Mouse (Mus musculus): ENCODE measurements around the gene Ttc37. TPM values are rescaled to one million over a fixed set of nuclear protein-coding genes. Genes with fewer than 3 reads are reported as not detected.

The Ttc37 gene
- 18.6 and 22.4 TPM in 2 replicates for polyA plus RNA-seq (2016; fragmentation: Nextera tagmentation; extraction: Ambion mirVana)

DNA sequence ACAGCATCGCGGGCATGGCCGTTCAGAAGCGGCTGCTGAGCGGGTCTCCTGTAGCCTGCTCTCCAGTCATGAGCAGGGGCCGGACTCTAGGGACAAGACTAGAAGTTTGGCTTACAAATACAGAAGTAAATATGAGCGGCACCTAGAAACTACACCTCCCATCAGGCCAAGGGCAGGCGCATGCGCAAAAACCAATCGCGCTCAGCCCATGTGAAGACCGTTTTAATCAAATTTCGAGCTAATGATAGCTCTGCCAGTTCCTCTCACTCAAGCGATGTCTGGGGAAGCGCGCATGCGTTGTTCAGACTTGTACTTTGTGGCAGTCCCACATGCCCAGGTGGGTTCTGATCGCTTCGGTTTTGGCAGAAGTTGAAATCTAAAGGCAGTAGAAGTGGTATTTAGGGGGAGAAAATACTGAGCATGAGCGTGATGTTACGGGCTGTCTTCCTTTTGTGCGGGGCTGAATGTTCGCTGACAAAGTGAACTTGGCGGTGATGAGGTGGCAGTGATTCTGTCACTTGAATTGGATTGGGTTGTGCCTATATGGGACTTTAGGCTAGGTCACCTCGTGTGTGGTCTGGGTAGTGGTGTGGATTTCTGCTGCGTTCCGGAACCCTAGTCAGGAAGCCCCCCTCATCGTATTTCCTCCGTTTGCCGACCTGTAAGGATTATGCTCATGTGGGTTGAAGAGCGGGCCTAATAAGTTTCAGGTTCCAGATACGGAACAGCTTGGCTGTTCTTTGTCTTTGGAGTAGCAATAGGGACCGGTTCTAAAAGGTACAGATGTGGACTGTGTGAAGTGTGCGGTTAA lies at the start of gene Ttc37, which contains the start of gene Arsk:
Gene Ttc37, plus strand, starts transcription at position 242 of the 811 bp plus-strand sequence.
Gene Arsk, minus strand, starts transcription at position 168 of the 811 bp plus-strand sequence.
- Histone ChIP-seq H3K4me1 (replicated peaks) (0 out of 2 replicates have a peak, but pooled peaks cover 3% of the 10 kb centered on the region), H3K4me3 (replicated peaks) (peak within 1 kb of the TSS; percentile 74), H3K27ac (peak within 1 kb of the TSS; percentile 91), H3K36me3 (peaks cover 16% of the 10 kb centered on the region; the same call in 1 of the 2 replicates), H3K27me3 (no peaks in the 10 kb centered on the region), H3K4me2 (peak within 1 kb of the TSS; percentile 58), H3K9ac (replicated peaks) (peak within 1 kb of the TSS; percentile 69), H3K9me3 (no peaks in the 10 kb centered on the region)
- under 1% methylated on average over 34 of the region's 34 CpGs for WGBS
- ATAC-seq (ENCODE audit: insufficient number of reproducible peaks, insufficient read depth, low FRiP score, low TSS enrichment, low read depth), result peak; percentile 97

DNA sequence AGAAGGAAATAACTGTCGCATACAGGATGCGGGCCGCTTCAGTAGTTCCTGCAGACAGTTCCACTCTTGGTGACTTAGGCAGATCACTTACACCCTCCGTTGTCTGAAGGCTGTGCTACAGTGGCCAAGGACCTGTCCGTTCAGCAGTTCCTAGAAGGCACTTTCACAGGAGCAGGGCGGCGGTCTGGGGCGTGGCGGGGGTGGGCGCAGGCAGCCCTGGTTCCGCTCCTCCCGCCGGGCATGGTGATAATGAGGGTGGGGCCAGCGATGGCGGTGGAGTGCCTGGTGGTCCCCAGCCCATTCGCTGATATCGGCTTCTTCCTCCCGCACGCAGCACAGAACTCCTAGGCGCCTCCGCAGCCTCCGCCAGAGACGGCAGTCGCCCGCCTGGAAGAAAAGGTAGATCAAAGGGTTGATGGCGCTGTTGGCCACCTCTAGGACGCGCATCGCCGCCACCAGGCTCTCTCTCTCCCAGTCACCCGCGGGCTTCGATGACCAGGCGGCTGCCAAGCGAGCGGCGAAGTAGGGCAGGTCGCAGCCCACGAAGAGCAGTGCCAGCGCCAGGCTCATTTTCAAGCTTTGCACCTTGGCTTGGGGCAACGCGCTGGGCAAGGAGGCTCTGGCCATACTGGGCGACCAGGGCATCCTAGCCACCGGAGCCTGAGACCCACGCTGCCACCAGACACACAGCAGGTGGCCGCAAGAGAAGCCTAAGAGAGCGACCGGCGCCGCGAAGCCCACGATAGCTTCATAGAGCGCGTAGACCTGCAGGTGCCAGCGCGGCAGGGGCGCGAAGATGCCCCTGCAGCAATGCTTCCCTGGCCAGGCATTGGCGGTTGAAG lies 42.9 kb upstream of the Ttc37 start:
- Histone ChIP-seq H3K4me1 (replicated peaks) (peaks cover 16% of the 10 kb centered on the region), H3K4me2 (peak overlapping the region; percentile 97), H3K27me3 (peaks cover 56% of the 10 kb centered on the region), H3K9me3 (no peaks in the 10 kb centered on the region), H3K4me3 (replicated peaks) (peak overlapping the region; percentile 56), H3K9ac (replicated peaks) (peak overlapping the region; percentile 52), H3K36me3 (no peaks in the 10 kb centered on the region), H3K27ac (no peak overlapping the region)
- WGBS, result under 1% methylated on average over 59 of the region's 59 CpGs
- ATAC-seq (ENCODE audit: insufficient number of reproducible peaks, insufficient read depth, low FRiP score, low TSS enrichment, low read depth), result peak; percentile 22; the same call in 1 of the 2 replicates

DNA sequence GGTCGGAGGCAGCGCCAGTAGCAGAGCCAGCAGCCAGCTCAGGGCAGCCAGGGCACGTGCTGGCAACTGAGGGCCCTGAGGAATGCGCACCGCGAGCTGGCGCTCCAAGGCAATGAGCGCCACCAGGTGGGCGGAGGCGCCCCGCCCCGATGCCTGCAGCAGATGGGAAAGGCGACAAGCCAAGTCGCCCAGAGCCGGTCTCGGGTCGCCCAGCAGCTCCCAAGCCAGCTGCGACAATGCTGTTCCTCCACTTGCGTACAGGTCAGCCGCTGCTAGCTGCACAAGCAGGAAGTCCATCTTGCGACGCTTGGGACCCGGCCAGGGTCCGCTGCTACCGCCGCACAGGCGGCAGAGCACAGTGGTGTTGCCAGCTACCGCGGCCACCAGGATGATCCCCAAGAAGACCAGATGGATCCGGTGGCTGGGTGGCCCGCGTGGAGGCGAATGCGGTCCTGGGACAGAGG lies 42.2 kb upstream of the Ttc37 start:
- Histone ChIP-seq H3K27ac (no peak overlapping the region), H3K4me3 (replicated peaks) (peak overlapping the region; percentile 56)
- WGBS, result under 1% methylated on average over 34 of the region's 34 CpGs

DNA sequence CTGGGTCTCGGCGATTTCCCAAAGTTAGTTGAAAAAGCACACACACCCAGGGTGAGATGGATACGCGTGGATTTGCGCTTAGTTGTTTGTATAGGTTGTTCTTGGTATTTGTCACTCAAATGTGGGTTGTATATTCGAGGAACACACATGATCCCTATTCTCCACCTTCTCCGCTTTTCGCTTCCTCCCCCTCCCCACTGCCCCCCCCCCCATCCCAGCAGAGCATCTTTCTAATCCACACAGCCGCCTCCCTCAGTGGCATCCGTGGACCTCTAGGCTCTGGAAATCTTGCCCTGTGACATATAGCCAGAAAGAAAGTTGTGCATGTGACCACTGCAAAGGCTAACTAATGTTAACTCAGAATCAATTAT lies 41.7 kb upstream of the Ttc37 start, which contains the start of gene Gpr150:
Gene Gpr150, minus strand, starts transcription at position 101 of the 371 bp plus-strand sequence.
- Histone ChIP-seq H3K36me3 (no peaks in the 10 kb centered on the region), H3K27ac (no peak within 1 kb of the TSS), H3K9me3 (no peaks in the 10 kb centered on the region), H3K27me3 (peaks cover 56% of the 10 kb centered on the region), H3K4me1 (replicated peaks) (peaks cover 16% of the 10 kb centered on the region), H3K9ac (replicated peaks) (peak within 1 kb of the TSS; percentile 52), H3K4me2 (peak within 1 kb of the TSS; percentile 97), H3K4me3 (replicated peaks) (peak within 1 kb of the TSS; percentile 56)
- no peak for ATAC-seq (ENCODE audit: insufficient number of reproducible peaks, insufficient read depth, low FRiP score, low TSS enrichment, low read depth)
- 10% methylated on average over 10 of the region's 10 CpGs for WGBS

More for the DNA sequence above, 42.2 kb upstream of the Ttc37 start:
- H3K4me2 ChIP-seq, result peak overlapping the region; percentile 97
- H3K9ac ChIP-seq (replicated peaks), result peak overlapping the region; percentile 52; the same call in 1 of the 2 replicates
- peaks cover 56% of the 10 kb centered on the region for H3K27me3 ChIP-seq
- no peaks in the 10 kb centered on the region for H3K36me3 ChIP-seq
- peak; percentile 85 for ATAC-seq (ENCODE audit: insufficient number of reproducible peaks, insufficient read depth, low FRiP score, low TSS enrichment, low read depth)
- peaks cover 16% of the 10 kb centered on the region for H3K4me1 ChIP-seq (replicated peaks)
- no peaks in the 10 kb centered on the region for H3K9me3 ChIP-seq

DNA sequence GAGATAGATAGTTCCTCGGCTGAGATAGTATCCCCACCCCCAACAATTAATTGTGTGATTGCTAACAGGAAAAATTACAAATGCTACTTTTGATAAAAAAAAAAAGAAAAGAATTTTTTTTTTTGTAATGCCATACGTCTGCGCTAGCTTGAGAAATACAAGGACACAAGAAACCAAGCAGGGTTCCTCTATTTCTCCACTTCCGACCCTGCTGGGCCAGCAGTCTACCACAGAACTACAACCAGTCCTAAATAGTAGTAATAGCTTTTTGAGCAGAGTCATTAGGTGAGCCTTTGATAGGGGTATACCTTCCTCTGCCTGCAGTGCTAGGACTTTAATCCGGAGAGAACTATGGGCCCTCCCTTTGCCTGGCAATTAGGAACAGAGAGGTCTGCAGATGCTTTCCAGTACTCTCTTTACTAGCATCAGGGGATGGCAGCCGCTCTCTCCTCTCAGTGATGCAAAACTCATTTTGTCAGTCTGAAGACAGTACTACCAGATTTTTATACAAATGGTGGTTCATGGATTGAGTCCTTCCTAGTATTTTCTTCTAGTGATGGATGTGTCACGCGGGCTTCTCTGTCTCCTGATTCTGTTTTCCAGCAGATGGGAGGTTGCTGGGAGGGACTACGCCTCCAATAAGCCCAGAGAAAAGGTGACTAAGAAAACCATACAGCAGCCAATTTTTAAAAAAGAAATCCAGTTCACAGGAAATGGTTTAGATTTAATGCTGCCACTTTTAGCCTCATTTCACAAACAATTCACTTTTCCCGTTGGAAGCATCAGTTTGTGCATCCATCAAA lies 41.1 kb upstream of the Ttc37 start:
- Histone ChIP-seq H3K36me3 (peaks cover 4% of the 10 kb centered on the region), H3K9ac (replicated peaks) (no peak overlapping the region), H3K4me3 (replicated peaks) (no peak overlapping the region), H3K4me1 (replicated peaks) (peaks cover 16% of the 10 kb centered on the region), H3K27me3 (peaks cover 53% of the 10 kb centered on the region), H3K4me2 (no peak overlapping the region), H3K27ac (no peak overlapping the region), H3K9me3 (no peaks in the 10 kb centered on the region)
- WGBS, result 60% methylated on average over 10 of the region's 10 CpGs
- no peak for ATAC-seq (ENCODE audit: insufficient number of reproducible peaks, insufficient read depth, low FRiP score, low TSS enrichment, low read depth)

DNA sequence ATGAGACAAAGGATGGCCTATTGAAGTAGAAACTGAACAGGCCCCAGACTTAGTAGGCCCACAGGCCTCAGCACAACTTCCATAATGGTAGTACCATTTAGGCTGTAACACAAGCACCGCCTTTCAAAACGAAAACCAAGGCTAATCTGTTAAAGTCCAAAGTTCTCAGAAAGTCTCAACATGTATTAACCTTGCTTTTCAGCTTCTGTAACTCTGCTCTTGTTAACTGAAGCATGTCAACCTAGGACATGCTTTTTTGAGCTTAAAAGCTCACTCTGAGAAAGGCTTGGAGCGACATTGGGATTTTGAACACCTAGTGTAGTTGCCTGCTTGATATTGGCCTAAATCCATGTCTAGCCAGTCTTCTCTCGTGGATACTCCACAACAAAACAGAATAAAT lies 38.9 kb upstream of the Ttc37 start:
- H3K27ac ChIP-seq, result no peak overlapping the region
- H3K36me3 ChIP-seq, result peaks cover 6% of the 10 kb centered on the region
- H3K9me3 ChIP-seq, result no peaks in the 10 kb centered on the region
- peaks cover 35% of the 10 kb centered on the region for H3K27me3 ChIP-seq
- no peak overlapping the region for H3K9ac ChIP-seq (replicated peaks)
- H3K4me3 ChIP-seq (replicated peaks), result no peak overlapping the region
- H3K4me1 ChIP-seq (replicated peaks), result peaks cover 22% of the 10 kb centered on the region
- ATAC-seq (ENCODE audit: insufficient number of reproducible peaks, insufficient read depth, low FRiP score, low TSS enrichment, low read depth), result no peak
- no peak overlapping the region for H3K4me2 ChIP-seq
- WGBS, result 86% methylated on average over 4 of the region's 4 CpGs

DNA sequence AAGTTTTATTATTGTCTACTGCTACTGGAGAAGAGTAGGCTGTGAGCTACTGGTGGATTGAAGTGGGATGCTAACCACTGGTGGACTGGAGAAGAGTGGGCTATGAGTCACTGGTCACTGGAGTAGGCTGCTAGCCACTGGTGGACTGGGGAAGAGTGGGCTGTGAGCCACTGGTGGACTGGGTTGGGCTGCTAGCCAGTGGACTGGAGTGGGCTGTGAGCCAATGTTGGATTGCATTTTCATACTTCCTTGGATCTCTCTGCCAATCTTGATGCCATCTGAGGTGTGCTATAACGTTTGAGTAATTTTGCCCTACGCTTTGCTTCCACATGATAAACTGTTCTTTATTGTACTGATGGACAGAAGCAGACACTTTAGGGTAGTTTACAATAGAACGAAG lies 36.4 kb upstream of the Ttc37 start:
- peaks cover 8% of the 10 kb centered on the region for H3K4me1 ChIP-seq (replicated peaks)
- 91% methylated on average over 3 of the region's 3 CpGs for WGBS
- H3K27ac ChIP-seq, result no peak overlapping the region
- peaks cover 12% of the 10 kb centered on the region for H3K27me3 ChIP-seq
- H3K9ac ChIP-seq (replicated peaks), result no peak overlapping the region
- no peak overlapping the region for H3K4me3 ChIP-seq (replicated peaks)
- peaks cover 12% of the 10 kb centered on the region for H3K36me3 ChIP-seq
- no peak overlapping the region for H3K4me2 ChIP-seq
- no peaks in the 10 kb centered on the region for H3K9me3 ChIP-seq
- ATAC-seq (ENCODE audit: insufficient number of reproducible peaks, insufficient read depth, low FRiP score, low TSS enrichment, low read depth), result no peak

DNA sequence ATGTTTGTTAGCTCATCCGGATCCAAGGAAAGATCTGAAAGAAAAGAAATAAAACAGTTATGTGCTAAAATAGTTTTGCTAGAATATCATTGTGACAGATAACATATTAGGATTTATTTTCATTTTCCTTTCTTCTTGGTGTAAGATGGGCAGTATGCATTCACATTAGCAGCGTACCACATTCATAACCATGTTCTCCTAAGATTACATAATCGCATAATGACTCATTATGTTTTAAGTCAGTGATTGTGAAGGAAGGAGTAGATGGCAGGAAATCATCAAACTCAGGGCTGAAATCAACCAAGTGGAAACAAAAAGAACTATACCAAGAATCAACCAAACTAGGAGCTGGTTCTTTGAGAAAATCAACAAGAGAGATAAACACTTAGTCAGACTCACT lies 36.0 kb upstream of the Ttc37 start:
- H3K9me3 ChIP-seq, result no peaks in the 10 kb centered on the region
- H3K27ac ChIP-seq, result no peak overlapping the region
- no peak overlapping the region for H3K4me3 ChIP-seq (replicated peaks)
- 97% methylated on average over 3 of the region's 3 CpGs for whole genome bisulfite sequencing
- H3K4me1 ChIP-seq (replicated peaks), result peaks cover 8% of the 10 kb centered on the region
- peaks cover 12% of the 10 kb centered on the region for H3K36me3 ChIP-seq
- H3K9ac ChIP-seq (replicated peaks), result no peak overlapping the region
- ATAC-seq (ENCODE audit: insufficient number of reproducible peaks, insufficient read depth, low FRiP score, low TSS enrichment, low read depth), result no peak
- H3K27me3 ChIP-seq, result peaks cover 8% of the 10 kb centered on the region
- no peak overlapping the region for H3K4me2 ChIP-seq

DNA sequence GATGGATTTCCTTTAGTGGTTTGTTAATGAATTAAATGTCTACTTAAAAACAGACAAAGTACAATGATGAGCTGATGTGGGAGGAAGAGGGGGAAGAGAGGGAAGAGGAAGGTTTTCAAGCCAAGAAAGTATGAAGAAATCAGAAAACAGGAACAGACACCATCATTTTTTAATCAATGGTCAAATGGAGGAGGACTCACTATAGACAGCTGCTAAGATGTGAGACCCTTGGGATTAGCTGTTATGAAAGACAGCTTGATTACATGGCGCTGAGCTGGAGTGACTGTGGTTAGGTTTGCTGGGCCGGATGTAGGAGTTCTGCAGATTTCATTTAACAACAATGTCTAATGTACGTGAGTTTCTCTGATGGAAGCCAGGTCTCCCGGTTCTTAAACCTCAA lies 35.0 kb upstream of the Ttc37 start:
- H3K27ac ChIP-seq, result no peak overlapping the region
- H3K4me3 ChIP-seq (replicated peaks), result no peak overlapping the region
- no peak overlapping the region for H3K4me2 ChIP-seq
- no peak for ATAC-seq (ENCODE audit: insufficient number of reproducible peaks, insufficient read depth, low FRiP score, low TSS enrichment, low read depth)
- no peak overlapping the region for H3K9ac ChIP-seq (replicated peaks)
- peaks cover 8% of the 10 kb centered on the region for H3K4me1 ChIP-seq (replicated peaks)
- no peaks in the 10 kb centered on the region for H3K27me3 ChIP-seq
- H3K36me3 ChIP-seq, result peaks cover 12% of the 10 kb centered on the region
- WGBS, result 82% methylated on average over 4 of the region's 4 CpGs
- no peaks in the 10 kb centered on the region for H3K9me3 ChIP-seq

DNA sequence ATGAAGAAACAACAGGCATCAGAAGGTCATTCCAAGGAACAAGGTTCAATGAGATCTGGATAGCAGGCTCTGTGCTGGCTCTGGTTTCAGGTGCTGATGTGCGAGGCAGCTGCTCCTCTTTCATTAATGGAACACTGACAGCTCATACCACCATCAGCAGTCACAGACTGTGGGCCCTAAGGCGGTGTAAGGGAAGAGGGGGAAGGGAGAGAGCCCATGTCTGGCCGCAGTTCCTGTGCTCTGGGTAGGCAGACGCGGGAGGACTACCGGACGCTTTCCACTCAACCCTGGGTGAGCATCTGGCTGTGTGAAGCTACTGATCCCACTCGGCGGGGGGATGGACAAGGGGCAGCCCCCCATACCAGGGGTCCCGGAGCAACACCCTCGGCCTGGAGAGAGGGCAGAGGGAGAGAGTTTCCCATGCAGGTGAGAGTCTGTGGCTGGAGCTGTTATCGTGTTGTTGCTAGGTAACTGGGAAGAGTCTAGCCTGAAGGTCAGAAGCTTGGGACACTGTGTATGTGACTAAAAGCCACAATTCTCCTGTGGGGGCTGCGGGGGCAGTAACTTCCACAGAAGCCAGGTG lies 34.1 kb upstream of the Ttc37 start:
- Histone ChIP-seq H3K4me3 (replicated peaks) (no peak overlapping the region), H3K9ac (replicated peaks) (no peak overlapping the region), H3K4me2 (no peak overlapping the region), H3K27me3 (no peaks in the 10 kb centered on the region), H3K27ac (no peak overlapping the region), H3K4me1 (replicated peaks) (peaks cover 8% of the 10 kb centered on the region), H3K36me3 (peaks cover 12% of the 10 kb centered on the region), H3K9me3 (no peaks in the 10 kb centered on the region)
- 65% methylated on average over 13 of the region's 13 CpGs for WGBS
- ATAC-seq (ENCODE audit: insufficient number of reproducible peaks, insufficient read depth, low FRiP score, low TSS enrichment, low read depth), result peak; percentile 77
